Mouse (Mus musculus) adrenal gland, postnatal 14 days (tissue): ENCODE measurements around the gene Asb17. TPM values are rescaled to one million over a fixed set of nuclear protein-coding genes. Genes with fewer than 3 reads are reported as not detected.
A peak's percentile ranks its signal among the peaks of the same experiment; 100 is the strongest.
"Not testable (repeated sequence)": the region's sequence is repeated elsewhere in the genome, so short reads cannot be mapped to it uniquely, and the experiment has no call there.

ENCODE experiments used
- DNase-seq: peaks from one replicate; pipeline ENCODE4 v3.0.0; 2021; ENCODE audit warnings: mixed read lengths
- total RNA-seq: library from RNA; stranded (reverse); gene quantifications from 2 replicates; pipeline ENCODE4 v1.2.3, GENCODE M21; 2021

Gene Asb17
- total RNA-seq, 1 experiment from 2014 or later, result not detected

DNA sequence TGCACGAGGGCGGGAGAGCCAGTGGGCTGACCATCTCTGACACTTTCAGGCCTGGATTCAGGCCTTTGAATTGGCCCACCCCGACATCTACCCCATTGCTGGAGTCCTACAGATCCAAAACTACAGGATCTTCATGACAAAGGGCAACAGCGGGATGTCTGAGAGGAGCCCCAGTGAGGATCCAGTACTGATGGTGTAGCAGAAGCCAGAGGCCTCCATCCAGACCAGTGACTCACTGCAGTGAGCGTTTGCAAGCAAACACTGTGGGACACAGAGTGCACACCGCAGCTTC lies 11.4 kb upstream of the Asb17 start:
- DNase-seq, result no peak

DNA sequence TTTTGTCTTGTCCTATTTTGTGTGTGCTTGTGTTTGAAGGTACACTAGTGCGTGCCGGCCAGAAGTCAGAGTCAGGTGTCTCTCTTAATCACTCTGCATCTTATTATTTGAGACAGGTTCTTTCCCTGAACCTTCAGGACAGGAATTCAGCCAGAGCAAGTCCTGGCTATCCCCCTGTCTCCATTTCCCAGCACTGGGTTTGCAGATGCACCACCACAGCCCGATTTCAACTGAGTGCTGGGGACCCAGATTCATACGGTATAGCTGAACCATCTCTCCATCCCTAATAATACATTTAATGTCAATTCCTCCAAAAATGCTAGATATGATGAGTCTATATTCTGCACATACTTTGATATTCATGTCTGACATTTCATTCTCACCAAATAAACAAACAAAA lies 9.9 kb upstream of the Asb17 start:
- DNase-seq, result no peak

DNA sequence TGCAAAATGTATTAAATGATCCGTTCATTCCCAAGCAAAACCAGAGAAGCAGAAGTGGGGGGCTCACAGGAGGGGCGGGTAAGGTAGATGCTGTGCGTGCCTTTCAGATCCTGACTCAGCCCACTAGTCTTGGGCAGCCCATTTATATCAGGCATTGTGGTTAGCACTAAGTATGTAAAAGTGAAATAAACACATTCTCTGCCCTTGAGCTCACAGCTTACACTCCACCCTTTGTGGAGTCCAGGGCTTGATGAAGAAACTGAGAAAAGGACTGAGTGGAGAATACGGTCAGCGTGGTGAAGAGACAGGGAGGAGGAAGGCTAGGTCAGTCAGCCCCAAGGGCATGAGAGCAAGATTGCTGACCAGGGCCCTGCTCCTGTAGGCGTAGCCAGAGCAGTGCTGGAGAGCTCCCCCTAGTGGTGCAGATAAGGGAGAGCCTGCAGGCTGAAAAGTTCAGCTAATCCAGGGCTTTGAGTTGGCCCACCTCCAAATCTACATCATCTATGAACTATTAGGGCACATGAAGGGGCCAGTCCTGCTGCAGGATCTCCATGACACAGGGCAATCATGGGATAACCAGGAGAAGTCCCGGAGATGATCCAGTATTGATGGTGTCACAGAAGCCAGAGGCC lies 8.4 kb upstream of the Asb17 start:
- DNase-seq, result peak; percentile 91

DNA sequence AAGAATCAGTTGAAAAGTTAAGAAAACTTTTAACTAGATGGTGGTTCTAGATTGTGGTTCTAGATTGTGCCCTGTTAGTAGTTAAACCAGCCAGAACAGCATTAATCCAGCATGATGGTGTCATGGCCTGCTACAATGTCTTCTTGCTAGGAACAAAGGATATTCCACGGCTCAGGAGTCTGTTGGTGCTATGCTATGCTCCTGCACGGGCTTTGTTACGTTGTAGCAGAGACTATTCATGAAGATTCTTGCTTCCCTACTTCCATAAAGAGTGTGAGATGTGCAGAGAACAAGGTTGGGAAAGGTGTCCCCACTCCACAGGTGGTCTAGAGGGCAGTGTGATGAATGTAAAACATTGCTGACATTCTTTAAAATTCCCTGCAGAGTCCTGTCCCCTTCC lies 7.7 kb upstream of the Asb17 start:
- DNase-seq, result no peak

DNA sequence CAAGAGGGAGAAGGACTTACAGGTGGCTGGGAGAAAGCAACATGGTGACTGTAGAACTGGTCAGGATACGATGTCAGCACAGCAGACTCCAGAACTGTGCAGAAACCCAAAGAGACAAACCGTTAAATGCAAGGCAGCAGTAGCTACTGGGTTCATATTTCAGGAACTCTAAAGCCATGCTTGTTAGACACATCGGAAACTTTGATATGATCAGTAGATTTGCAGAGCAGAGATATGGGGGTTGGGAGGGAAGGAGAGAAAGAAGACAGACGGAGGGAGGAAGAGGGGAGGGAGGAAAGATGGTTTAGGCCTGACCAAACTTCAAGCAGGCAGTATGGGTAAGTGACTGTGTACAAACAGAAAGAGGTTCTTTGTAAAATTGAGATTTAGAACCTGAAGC lies 6.4 kb upstream of the Asb17 start:
- DNase-seq, result no peak

DNA sequence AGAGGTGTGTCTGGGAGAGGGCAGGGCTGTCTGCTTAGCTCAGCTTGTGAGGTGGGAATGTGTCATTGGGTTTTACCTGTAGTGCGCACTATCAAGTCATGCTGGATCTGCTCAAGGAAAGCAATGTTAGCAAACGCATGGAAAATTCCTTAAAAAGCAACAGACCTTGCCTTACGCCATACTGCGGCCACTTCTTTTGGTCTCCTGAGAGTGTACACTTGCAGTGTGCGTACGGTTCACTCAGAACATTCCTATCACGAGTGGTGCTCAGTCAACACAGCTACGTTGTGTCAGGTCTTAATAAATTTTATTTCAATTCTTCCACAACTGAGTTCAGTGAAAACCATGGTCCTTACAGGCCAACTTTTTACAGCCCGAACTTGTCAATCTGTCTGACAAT lies 748 bp downstream of the Asb17 start:
- DNase-seq, result no peak

DNA sequence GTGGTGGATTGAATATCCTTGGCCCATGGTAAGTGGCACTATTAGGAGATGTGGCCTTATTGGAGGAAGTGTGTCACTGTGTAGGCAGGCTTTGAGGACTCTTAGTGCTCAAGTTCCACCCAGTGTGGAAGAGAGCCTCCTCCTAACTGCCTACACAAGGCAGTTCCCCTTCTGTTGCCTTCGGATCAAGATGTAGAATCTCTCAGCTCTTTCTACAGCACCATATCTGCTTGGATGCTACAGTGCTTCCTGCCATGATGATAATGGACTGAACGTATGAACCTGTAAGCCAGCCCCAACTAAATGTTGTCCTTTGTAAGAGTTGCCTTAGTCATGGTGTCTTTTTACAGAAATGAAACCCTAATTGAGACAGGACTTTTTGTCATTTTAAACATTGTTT lies 1.5 kb downstream of the Asb17 start:
- DNase-seq, result no peak

DNA sequence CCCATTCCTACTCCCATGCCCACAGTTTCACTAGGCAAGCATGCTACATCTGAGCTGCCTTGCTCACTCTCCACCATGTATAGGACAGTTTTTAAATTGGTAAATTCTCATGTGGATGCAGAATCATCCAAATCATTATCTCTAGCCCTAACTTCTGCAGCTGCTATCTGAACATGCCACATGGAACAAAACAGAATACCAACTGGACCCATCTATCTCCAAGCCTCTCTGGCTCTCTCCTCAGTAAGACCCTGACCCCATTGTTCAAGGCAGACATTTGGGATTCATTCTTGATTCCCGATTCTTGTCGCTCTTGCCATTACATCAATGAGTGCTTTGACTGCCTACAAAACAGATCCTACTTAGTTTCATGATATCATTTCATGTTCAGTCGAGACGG lies 2.1 kb downstream of the Asb17 start:
- DNase-seq, result no peak

DNA sequence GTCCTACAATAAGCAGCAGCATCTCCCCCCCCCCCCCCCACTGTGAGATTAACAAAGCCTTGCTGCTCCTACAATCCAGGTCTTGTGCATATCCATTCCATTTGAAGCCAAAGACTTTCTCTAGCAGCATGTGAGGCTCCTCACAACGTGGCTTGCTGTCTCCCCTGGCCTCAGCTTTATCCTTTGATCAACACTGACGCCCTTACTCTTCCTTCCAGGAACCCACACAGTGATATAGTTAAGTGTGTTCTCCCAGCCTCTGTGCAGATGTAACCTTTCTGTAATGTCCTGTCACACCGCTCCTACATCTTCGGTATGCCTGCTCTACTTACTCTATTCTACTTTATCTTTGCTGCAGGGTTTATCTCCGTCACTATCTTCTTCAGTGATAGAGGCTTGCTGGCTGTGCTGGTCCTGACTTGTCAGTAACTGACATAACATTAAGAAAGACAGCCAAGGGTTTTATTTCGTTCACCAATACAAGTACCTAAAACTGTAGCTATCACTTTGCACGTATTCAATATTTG lies 3.3 kb downstream of the Asb17 start:
- DNase-seq, result no peak

DNA sequence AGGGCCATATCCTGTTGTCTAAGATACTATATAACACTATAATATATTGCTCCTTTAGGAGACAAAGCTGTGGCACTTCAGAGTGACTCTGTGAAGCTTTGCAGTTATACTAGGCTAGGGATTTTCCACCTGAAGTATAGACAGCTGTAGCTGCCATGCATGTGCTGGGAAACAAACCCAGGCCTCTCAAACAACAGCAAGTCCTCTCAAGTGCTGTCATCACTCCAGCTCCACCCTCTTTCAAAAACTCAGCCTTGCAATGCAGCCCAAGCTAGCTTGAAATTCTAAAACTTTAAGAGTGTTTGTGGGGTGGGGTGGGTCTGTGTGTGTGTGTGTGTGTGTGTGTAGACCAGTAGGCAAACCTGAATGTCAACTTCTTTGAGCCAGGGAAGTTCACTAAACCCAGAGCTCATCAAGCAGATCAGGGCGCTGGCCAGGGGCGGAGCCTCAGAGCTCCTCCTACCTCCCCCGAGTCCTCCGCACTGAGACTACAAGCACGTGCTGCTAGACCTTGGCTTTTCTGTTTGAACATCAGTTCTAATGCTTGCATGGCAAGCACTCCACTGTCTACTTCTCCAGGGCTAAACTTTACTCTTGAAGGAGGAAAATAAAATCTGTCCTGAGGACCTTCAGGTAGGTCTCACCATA lies 5.5 kb downstream of the Asb17 start:
- DNase-seq, result peak; percentile 37

DNA sequence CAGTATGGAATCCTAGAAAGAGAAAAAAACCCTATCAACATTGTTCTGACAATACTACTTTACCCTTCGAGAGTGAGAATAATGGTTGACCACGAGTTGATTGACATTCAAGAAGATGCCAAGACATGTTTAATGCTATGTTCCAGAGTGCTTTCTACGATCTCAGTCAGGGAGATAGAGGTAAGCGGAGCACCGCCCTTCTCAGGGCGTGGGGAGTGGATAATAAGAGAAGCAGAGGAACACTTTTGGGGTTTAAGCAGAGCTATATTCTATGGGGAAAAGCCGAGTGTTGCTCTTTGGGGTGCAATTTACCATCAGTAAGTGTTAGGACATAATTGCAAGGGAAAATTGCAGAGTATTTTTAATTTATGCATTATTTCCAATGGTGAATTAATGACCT lies 6.8 kb downstream of the Asb17 start:
- DNase-seq, result no peak

DNA sequence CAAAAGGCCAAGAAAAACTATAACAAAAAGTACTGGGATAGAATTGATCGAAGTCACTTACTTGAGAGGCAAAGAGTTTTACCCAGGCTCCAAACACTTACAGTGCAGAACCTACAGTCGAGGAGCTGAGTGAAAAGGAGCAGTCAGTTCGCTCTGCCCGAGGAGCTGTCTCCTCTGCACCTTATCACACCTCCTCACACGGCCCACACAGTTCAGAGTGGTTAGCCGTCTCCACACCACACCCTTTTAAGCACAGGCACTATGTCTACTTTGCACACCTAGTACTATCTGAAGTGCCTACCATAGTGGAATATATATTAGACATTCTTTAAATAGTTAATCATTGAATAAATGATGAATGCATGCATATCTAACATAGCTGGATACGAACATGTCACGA lies 8.3 kb downstream of the Asb17 start:
- no peak for DNase-seq

DNA sequence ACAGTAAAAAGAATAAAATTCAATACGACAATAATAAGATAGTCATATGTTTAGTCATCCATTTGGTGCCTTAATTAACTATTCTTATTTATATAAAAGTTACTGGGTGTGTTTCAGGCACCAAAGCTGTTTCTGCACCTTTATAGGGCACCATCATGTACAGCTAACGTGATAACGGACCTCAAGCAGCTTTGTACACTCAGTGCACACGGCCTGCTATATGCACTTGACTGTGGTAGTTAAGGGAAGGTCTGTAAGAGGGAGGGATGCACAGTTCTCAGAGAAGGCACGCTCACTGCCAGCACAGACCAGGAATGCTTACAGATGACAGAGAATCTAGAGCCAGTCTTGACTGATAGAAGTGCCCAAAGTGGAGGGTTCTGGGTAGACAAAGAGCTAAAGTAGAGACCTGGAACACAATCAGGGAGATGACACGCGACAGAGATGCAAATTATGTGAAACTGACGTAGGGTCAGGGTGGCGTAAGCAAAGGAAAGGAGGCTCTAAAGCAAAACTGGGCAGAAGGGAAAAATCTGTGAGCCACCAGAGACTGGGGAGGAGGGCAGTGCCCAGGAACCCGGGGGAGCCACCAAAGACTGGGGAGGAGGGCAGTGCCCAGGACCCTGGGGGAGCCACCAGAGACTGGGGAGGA lies 14.5 kb downstream of the Asb17 start:
- no peak for DNase-seq

DNA sequence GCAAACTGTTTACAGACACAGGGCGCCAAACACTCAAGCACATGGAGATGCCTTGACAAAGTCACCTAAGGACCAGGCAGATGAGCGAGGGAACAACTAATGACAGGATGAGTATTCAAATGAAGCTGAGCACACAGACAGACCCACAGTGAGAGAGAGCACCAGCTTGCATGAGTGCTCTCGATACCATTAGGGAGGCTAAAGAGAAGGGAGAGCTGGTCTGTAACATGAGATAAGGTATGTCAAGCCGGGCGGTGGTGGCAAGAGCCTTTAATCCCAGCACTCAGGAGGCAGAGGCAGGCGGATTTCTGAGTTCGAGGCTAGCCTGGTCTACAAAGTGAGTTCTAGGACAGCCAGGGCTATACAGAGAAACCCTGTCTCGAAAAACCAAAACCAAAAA lies 16.4 kb downstream of the Asb17 start:
- not testable (repeated sequence) for DNase-seq

DNA sequence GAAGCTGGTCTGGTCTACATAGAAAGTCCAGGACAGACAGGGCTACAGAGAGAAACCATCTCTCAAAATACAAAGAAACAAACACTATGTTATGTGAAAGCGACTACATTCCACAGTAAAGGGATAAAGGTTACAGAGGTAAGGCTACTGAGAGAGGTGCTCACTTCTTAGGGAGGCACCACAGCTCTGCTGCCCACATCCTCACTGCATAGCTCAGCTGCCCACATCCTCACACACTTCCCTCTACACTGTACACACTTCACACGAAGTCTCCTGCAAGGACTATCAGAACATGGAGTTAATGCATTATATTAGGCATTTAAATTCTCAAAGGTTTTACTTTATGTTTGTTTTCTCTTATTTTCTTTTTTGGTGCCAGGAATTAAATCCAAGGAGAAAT lies 19.8 kb downstream of the Asb17 start:
- DNase-seq, result no peak

DNA sequence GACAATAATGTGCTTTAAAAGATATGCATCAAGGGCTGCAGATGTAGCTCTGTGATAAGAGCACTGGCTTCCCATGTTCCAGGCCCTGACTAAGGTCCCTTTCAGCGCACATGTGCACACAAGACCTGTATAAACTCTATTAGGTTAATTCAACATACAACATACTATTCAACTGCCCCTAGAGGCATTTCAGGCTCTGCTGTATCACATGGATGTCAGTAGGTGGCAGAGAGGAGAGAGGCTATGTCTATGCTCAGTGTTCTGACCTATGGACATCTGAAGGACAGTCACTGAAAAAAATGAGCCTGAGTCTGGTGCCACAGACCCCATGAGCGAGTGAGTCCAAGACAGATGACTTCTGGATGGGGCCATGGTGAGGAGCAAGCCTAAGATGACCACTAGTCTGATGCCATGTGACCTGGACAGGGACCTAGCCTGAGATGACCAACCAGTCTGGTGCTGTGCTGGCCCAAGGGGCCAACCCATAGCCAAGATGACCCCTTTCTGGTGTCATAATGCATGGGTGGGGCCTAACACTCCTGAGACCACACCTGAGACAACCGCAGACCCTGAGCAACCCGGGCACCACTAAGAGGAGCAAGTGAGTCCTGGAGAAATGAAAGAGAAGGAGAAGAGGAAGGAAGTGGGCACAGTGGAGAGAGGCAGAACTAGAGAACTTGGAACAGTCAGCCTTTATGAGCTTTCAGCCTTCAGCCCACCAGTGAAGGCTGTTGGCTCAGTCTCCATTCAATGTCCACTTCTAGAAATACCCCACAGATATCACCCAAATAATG lies 20.8 kb downstream of the Asb17 start:
- no peak for DNase-seq

DNA sequence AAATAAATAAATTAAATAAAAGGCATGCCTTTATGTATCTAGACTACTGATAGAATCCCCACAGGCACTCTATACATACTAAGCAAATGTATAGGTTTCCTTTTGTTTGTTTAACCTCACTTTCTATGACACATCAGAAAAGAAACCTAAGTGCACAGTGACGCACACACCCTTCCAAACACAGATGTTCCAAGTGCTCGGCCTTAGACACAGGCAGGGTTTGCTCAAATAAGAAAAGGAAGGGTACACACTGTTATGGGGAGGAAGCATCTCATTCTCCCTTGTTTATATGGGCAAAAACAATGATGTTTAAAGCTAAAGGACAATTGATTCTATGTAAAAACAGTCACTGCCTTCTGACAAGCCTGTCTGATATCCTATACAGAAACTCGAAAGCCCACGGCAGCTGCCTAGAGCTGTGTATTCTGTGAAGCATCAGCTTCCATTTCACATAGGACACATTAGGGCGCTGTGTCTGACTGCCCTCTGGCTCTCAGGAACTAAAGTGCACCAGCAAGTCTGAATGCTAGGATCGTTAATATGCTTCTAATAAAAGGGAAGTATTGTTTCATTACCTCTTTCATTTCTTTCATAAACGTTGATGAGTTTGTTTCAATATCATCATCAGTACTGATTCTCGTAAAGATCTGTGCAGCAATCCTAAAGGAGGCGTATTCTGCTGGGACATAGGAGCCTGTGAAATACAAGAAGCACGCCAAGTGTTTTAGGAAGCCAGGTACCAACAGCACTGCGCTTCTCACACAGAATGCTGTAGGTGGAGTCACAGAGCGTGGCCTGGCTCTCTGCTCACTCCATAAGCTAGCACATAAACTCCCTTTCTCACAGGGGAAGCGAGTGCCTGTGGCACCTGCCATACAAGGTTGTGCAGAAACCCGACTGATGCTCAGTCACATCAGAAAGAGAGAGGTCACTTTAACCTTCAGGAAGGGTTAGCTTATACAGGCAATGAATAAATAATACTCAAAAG lies 23.4 kb downstream of the Asb17 start:
- DNase-seq, result no peak

DNA sequence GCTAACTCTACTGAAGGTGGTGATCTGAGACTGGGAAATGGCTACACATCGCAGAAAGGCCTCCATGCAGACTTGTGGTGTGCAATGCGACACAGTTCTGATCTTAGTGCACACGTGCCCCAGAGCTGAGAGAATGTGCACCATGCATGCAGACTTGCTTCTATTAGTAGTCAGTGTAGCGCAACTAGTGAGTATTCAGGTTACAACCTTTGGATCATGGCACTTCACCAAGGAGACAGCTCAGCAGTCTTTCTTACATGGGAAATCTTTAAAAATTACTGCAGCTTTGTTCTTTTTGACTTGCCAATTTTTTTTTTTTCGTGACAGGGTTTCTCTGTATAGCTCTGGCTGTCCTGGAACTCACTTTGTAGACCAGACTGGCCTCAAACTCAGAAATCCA lies 27.4 kb downstream of the Asb17 start:
- DNase-seq, result no peak

DNA sequence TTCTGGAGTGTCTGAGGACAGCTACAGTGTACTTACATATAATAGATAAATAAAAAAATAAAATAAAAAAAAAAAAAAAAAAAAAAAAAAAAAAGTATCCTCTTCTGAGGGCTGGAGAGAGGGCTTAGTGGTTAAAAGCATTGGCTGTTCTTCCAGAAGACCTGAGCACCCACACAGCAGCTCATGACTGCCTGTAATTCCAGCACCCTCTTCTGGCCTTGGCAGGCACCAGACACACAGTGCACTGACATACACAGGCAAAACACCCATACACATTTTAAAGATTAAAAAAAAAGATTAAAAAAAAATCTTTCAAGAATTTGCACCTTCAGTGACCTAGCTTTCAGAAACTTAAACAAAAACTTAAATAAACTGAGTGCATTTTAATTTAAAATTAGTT lies 42.3 kb downstream of the Asb17 start:
- DNase-seq, result no peak

DNA sequence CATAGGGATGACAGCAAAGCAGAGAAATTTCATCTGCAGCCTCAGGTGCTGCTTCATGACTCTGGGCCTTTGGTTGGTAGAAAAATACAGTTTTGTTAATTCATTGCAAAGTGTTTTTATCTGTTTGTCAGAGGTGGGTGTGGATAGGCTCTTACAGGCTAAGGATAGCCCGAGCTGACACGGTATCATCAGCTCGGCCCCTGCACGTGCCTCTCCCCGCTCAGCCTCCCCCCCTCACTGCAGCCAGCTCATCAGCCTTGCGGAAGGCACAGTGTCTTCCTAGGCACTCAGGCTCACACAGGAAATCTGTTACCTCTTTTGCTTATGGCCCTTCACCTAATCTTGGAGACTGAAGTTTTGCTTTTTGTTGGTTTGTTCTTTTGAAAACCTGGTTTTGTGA lies 44.1 kb downstream of the Asb17 start:
- DNase-seq, result no peak

DNA sequence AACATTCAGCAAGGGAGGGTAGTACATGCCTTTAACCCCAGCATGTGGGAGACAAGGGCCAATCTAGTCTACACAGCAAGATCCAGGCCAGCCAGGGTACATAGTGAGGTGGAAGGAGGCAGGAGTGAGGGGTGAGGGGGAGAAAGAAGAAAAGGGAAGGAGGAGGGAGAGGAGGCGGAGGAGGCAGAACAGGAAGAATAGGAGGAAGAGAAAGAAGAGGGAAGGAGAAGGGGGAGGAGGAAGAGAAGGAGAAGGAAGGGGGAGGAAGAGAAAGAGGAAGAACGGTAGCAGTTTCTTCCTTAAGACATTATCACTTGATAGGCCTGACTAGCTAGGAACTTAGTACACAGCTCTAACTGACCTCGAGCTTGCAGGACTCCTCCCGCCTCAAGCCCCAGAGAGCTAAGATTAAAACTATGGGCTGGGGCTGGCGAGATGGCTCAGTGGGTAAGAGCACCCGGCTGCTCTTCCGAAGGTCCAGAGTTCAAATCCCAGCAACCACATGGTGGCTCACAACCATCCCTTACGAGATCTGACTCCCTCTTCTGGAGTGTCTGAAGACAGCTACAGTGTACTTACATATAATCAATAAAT lies 45.3 kb downstream of the Asb17 start:
- no peak for DNase-seq

DNA sequence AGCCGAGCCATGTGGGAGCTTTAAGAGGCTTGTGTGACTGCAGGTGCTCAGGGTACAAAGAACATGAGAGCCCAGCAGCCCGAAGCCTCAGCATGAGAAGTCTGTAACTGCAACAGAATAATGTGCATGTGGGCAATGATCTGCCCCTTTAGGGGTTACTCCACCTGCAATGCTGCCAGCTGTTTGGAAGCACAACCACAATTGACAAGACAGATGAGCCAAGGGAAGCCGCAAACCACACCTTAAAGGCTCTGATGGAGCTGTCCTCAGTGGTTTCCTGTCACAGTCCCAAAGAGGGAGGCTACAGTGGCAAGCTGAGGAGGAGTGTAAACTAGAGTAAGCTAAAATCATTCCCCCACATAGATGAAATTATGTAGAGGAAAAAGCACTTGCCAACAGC lies 51.4 kb downstream of the Asb17 start:
- DNase-seq, result no peak
